Mouse (Mus musculus) small intestine, adult 2 months (tissue): Measurements from ENCODE around the gene Spon1.

Experiments used
- CTCF ChIP-seq: fragments of 200-500 bp; IDR thresholded peaks from 2 replicates; pipeline ENCODE4 v1.5.1; 2012; ENCODE audit warnings: low read depth, mild to moderate bottlenecking, control low read depth, inconsistent platforms, low read length, moderate library complexity, mixed read lengths; ENCODE audit not compliant: insufficient replicate concordance, insufficient read length; ENCODE audit errors: extremely low read depth
- POLR2A ChIP-seq: fragments of 200-500 bp; IDR thresholded peaks from 2 replicates; pipeline ENCODE4 v1.6.1; 2012; ENCODE audit warnings: low read depth, mild to moderate bottlenecking, control low read depth, inconsistent platforms, low read length, moderate library complexity

GRCm38 (mm10) chr7:113904348-113904895 is 138.6 kb downstream of the Spon1 start:
- TF ChIP-seq CTCF (no peak), POLR2A (no peak)
